Mouse (Mus musculus) cerebellum, adult 18-20 months (tissue): ENCODE measurements at regions not wholly inside any gene's neighbourhood (a gene's known extent, or its start where the extent isn't known, plus 50 kb on each side); places are given as distances from the start of the nearest gene placed in this dataset.

Source experiments
- DNase-seq, 2 experiments: peaks; one replicate each; pipeline ENCODE4 v3.0.0; 2021

- DNase-seq, result peak; percentile 4 to 5
Observed at GRCm38 (mm10) chrX:40350936-40351335, 487.5 kb upstream of the Cypt14 start.

GRCm38 (mm10) chrX:40336555-40336954, 473.2 kb upstream of the Cypt14 start:
- DNase-seq, result no peak
